Mouse (Mus musculus) neural tube, postnatal 0 days (tissue): ENCODE measurements around the gene Mx1. TPM values are rescaled to one million over a fixed set of nuclear protein-coding genes. Genes with fewer than 3 reads are reported as not detected.

ENCODE experiments used
- polyA plus RNA-seq: library from polyadenylated mRNA; unstranded; fragments of >200 nt; fragmentation: Nextera tagmentation; extraction: Ambion mirVana; gene quantifications from 2 replicates; pipeline ENCODE4 v1.2.1, GENCODE M21; 2015

Mx1 gene
- 0.08 and 0.26 TPM in 2 replicates for polyA plus RNA-seq

DNA sequence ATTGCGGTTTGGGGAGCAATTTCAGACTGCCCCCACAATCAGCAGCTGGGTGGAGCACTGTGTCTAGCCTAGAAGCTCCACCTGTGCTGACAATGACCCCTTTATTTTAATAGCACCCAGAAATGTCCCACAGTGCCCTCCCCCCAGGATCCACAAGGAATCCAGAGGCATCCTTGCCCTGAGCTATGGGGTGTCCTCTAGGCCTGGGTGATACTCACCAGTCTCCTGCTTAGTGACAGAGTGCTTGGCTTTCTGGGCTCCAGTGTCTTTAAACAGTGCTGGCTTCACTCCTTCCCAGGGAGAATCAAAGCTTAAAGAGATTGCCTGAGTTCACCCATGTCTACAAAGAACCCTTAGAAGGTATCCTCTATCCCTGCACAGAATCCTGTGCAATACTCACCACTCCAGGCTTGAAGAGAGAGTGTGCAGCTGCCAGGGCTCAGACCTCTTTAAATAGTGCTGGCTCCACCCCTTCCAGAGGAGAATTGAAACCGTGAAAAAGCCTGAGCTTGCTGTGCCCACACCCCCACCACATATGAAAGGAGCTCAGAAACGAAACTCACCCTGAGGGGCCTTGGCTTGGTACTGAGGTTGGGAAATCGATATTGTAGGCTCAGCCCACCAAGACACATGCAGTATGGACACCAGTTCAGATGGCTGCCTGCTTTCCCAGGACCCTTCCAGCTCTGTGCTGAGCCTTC, at the start of gene Mx1:
Gene Mx1 (minus strand): TSS at position 427 of the 701 bp plus-strand sequence.

Other genes with a start within 250 kb of the Mx1 start
- 11.1 and 15.8 TPM in 2 replicates for gene Bace2, start 106.2 kb downstream of the Mx1 start, polyA plus RNA-seq
- not detected in 2 replicates for gene Fam3b, start 51.9 kb upstream of the Mx1 start, polyA plus RNA-seq
- gene Tmprss2, start 148.3 kb upstream of the Mx1 start, polyA plus RNA-seq: 0.12 TPM in 1 of 2 replicates, not detected in the other